Mouse (Mus musculus) lung, embryonic 14.5 days (tissue): ENCODE data around the gene Olfr887. TPM values are rescaled to one million over a fixed set of nuclear protein-coding genes. Genes with fewer than 3 reads are reported as not detected.

Experiments used
- ATAC-seq: fragments of 200-750 bp; cut with Nextera tagmentation; 2 replicates; pipeline ENCODE4 v1.8.0; 2017; ENCODE audit warnings: mild to moderate bottlenecking, moderate TSS enrichment, moderate library complexity; ENCODE audit not compliant: insufficient read depth
- DNase-seq: peaks from one replicate; pipeline ENCODE4 v3.0.0-alpha.2; 2015
- H3K27ac ChIP-seq: fragments of 300-500 bp; sonication (generic); 2 replicates; pipeline ENCODE4 v1.5.1; 2014; ENCODE audit warnings: low read depth, mild to moderate bottlenecking, moderate library complexity
- H3K27me3 ChIP-seq: fragments of 300-500 bp; sonication (generic); 2 replicates; pipeline ENCODE4 v1.6.1; 2014; ENCODE audit warnings: low read length, control low read depth; ENCODE audit not compliant: insufficient read depth
- H3K36me3 ChIP-seq: fragments of 300-500 bp; sonication (generic); 2 replicates; pipeline ENCODE4 v1.6.1; 2014; ENCODE audit warnings: control low read depth; ENCODE audit not compliant: insufficient read depth
- H3K4me1 ChIP-seq: fragments of 300-500 bp; sonication (generic); 2 replicates; pipeline ENCODE4 v1.6.1; 2014; ENCODE audit warnings: antibody characterized with exemption, control low read depth; ENCODE audit not compliant: insufficient read depth
- H3K4me2 ChIP-seq: fragments of 300-500 bp; sonication (generic); 2 replicates; pipeline ENCODE4 v1.6.1; 2014; ENCODE audit warnings: mild to moderate bottlenecking
- H3K4me3 ChIP-seq: fragments of 300-500 bp; sonication (generic); 2 replicates; pipeline ENCODE4 v1.5.1; 2014; ENCODE audit warnings: low read depth, low read length
- H3K9ac ChIP-seq: fragments of 300-500 bp; sonication (generic); 2 replicates; pipeline ENCODE4 v1.6.1; 2014
- H3K9me3 ChIP-seq: fragments of 300-500 bp; sonication (generic); 2 replicates; pipeline ENCODE4 v1.6.1; 2016; ENCODE audit warnings: low read depth, low read length, control low read depth
- CTCF ChIP-seq: IDR thresholded peaks from 2 replicates; pipeline ENCODE4 v1.5.1; 2016; ENCODE audit warnings: antibody characterized with exemption, low read depth
- WGBS: fragments of 180-500 bp; shearing (Covaris S2); extraction: QIAGEN DNeasy Blood & Tissue Kit; methylation state at CpG from one replicate; pipeline ENCODE4 v1.1.7; 2014; 5-methylcytosine and 5-hydroxymethylcytosine counted together
- polyA plus RNA-seq: library from polyadenylated mRNA; unstranded; fragments of >200 nt; fragmentation: Nextera tagmentation; extraction: Ambion mirVana; gene quantifications from 2 replicates; pipeline ENCODE4 v1.2.1, GENCODE M21; 2014

Gene Olfr887
- polyA plus RNA-seq: not detected in 2 replicates

- H3K27me3 ChIP-seq: no peaks in the 10 kb centered on the region
- no peaks in the 10 kb centered on the region for H3K9me3 ChIP-seq
- no peak within 1 kb of the TSS for H3K27ac ChIP-seq
- H3K9ac ChIP-seq: no peak within 1 kb of the TSS
- no peak for TF ChIP-seq CTCF
- no peak for ATAC-seq
- no peaks in the 10 kb centered on the region for H3K4me1 ChIP-seq
- 76% methylated on average over 1 of the region's 1 CpGs for WGBS
- DNase-seq: no peak
- H3K4me3 ChIP-seq: no peak within 1 kb of the TSS
- no peaks in the 10 kb centered on the region for H3K36me3 ChIP-seq
- no peak within 1 kb of the TSS for H3K4me2 ChIP-seq
Measured at GRCm38 (mm10) chr9:38083772-38084171, at the start of gene Olfr887. Gene Olfr887 (plus strand): TSS chr9:38084072.

- Histone ChIP-seq H3K27me3 (no peaks in the 10 kb centered on the region), H3K4me3 (no peak within 1 kb of the TSS), H3K36me3 (no peaks in the 10 kb centered on the region), H3K9me3 (no peaks in the 10 kb centered on the region), H3K27ac (no peak within 1 kb of the TSS), H3K9ac (no peak within 1 kb of the TSS), H3K4me1 (no peaks in the 10 kb centered on the region), H3K4me2 (no peak within 1 kb of the TSS)
- DNase-seq (no peak), ATAC-seq (no peak)
- TF ChIP-seq CTCF: no peak
- 58% methylated on average over 1 of the region's 1 CpGs for WGBS
Measured at GRCm38 (mm10) chr9:38046255-38046654, 37.6 kb upstream of the Olfr887 start, which contains the start of gene Olfr884. Gene Olfr884 (plus strand): TSS chr9:38046555.

DNA sequence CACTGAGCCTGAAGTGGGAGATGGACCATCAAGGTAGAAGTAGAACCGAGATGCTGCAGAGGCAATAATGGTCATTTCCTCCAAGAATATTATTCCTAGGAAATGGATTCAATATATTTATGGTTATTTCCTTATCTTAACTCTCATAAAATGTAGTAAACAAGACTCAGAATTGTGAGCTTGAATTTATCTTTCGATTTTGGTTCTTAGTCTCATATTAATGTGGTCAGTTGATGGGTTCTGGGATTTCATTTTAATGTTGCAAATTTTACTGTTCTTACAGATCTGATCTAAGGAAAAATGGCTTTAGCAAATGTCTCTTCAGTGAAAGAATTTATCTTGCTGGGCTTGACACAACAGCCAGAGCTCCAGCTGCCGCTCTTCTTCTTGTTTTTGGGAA lies 22.9 kb upstream of the Olfr887 start, which contains the start of gene Olfr885:
Olfr885 (plus strand) TSS at position 301 of the 400 bp plus-strand sequence.
- no peaks in the 10 kb centered on the region for H3K9me3 ChIP-seq
- no peak within 1 kb of the TSS for H3K27ac ChIP-seq
- H3K36me3 ChIP-seq: no peaks in the 10 kb centered on the region
- no peak for TF ChIP-seq CTCF
- no peak within 1 kb of the TSS for H3K9ac ChIP-seq
- H3K27me3 ChIP-seq: no peaks in the 10 kb centered on the region
- 90% methylated on average over 3 of the region's 3 CpGs for WGBS
- no peak within 1 kb of the TSS for H3K4me2 ChIP-seq
- H3K4me1 ChIP-seq: no peaks in the 10 kb centered on the region
- H3K4me3 ChIP-seq: no peak within 1 kb of the TSS
- ATAC-seq (no peak), DNase-seq (no peak)

GRCm38 (mm10) chr9:38107828-38108227 lies 24.0 kb downstream of the Olfr887 start, which contains the start of gene Olfr888:
Gene Olfr888 (plus strand): TSS chr9:38108128.
- no peak within 1 kb of the TSS for H3K27ac ChIP-seq
- H3K36me3 ChIP-seq: no peaks in the 10 kb centered on the region
- no peaks in the 10 kb centered on the region for H3K9me3 ChIP-seq
- no peak for ATAC-seq
- DNase-seq: no peak
- TF ChIP-seq CTCF: no peak
- WGBS: 86% methylated on average over 1 of the region's 1 CpGs
- H3K4me3 ChIP-seq: no peak within 1 kb of the TSS
- no peak within 1 kb of the TSS for H3K4me2 ChIP-seq
- no peak within 1 kb of the TSS for H3K9ac ChIP-seq
- H3K4me1 ChIP-seq: no peaks in the 10 kb centered on the region
- H3K27me3 ChIP-seq: no peaks in the 10 kb centered on the region

DNA sequence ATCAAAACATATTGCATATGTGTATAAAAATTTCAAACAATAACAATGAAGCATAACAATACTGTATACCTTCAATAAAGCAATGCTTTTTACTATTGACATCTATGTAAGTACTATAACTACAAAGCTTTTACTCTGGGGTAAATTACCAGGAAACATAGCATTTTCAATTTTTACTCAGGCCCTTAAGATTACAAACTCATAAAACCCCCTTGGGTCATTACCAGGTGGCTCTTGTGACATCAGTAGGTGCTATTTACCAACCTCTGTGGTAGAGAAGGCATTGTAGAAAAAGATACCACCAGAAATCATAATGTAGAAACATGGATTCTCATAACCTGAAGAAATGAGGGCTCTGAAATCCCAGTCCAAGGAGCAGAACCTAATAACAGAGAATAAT lies 31.0 kb downstream of the Olfr887 start, which contains the start of gene Olfr889:
Olfr889 (plus strand) TSS at position 301 of the 400 bp plus-strand sequence.
- Histone ChIP-seq H3K27ac (no peak within 1 kb of the TSS), H3K9me3 (no peaks in the 10 kb centered on the region), H3K36me3 (no peaks in the 10 kb centered on the region), H3K27me3 (no peaks in the 10 kb centered on the region), H3K4me2 (no peak within 1 kb of the TSS), H3K4me1 (no peaks in the 10 kb centered on the region), H3K9ac (no peak within 1 kb of the TSS), H3K4me3 (no peak within 1 kb of the TSS)
- no peak for TF ChIP-seq CTCF
- DNase-seq (no peak), ATAC-seq (no peak)

Other genes with a start within 250 kb of the Olfr887 start
- not detected in 2 replicates for gene Olfr877, start 229.8 kb upstream of the Olfr887 start, polyA plus RNA-seq
- gene Olfr145, start 187.3 kb upstream of the Olfr887 start, polyA plus RNA-seq: not detected in 2 replicates
- gene Olfr878, start 166.2 kb upstream of the Olfr887 start, polyA plus RNA-seq: not detected in 2 replicates
- not detected in 2 replicates for gene Olfr881, start 92.2 kb upstream of the Olfr887 start, polyA plus RNA-seq
- not detected in 2 replicates for gene Olfr883, start 58.3 kb upstream of the Olfr887 start, polyA plus RNA-seq
- not detected in 2 replicates for gene Olfr884, start 37.5 kb upstream of the Olfr887 start, polyA plus RNA-seq
- gene Olfr885, start 22.8 kb upstream of the Olfr887 start, polyA plus RNA-seq: not detected in 2 replicates
- gene Olfr888, start 24.1 kb downstream of the Olfr887 start, polyA plus RNA-seq: not detected in 2 replicates
- 0.04 and 0.05 TPM in 2 replicates for gene Olfr889, start 31.1 kb downstream of the Olfr887 start, polyA plus RNA-seq
- gene Olfr890, start 58.4 kb downstream of the Olfr887 start, polyA plus RNA-seq: not detected in 2 replicates
- gene Olfr891, start 96.7 kb downstream of the Olfr887 start, polyA plus RNA-seq: not detected in 2 replicates
- not detected in 2 replicates for gene Olfr893, start 124.3 kb downstream of the Olfr887 start, polyA plus RNA-seq
- not detected in 2 replicates for gene Olfr894, start 134.0 kb downstream of the Olfr887 start, polyA plus RNA-seq
- not detected in 2 replicates for gene Olfr143, start 168.7 kb downstream of the Olfr887 start, polyA plus RNA-seq
- gene Olfr895, start 183.8 kb downstream of the Olfr887 start, polyA plus RNA-seq: not detected in 2 replicates
- gene Olfr896-ps1, start 207.0 kb downstream of the Olfr887 start, polyA plus RNA-seq: not detected in 2 replicates
- gene Olfr25, start 245.0 kb downstream of the Olfr887 start, polyA plus RNA-seq: not detected in 2 replicates